Mouse (Mus musculus): ENCODE measurements around the gene Ctla2b. TPM values are rescaled to one million over a fixed set of nuclear protein-coding genes. Genes with fewer than 3 reads are reported as not detected.

The Ctla2b gene
- 24.1 TPM for polyA plus RNA-seq (2015; fragmentation: Illumina TruSeq; extraction: RNeasy Lipid Tissue Mini Kit (QIAGEN cat#74804); ENCODE audit: insufficient read depth, low replicate concordance)

DNA sequence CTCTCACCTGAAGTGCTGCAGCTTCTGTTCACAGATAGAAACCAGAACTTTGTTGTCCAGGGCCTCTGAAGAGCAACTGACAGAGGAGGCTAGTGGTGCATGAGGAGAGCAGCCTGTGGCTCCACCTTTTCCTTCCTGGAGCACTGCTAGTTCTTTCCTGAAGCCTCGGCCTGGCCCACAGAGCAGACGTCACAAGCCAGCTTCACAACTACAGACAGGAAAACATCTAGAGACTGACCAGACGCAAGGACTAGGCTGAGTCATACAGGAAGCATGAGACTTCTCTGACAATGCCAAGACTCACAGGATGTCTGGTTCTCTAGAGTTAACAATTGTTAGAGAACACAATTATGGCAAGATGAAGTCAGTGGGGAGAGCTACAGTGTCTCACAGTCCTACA lies at the start of gene Ctla2b:
Gene Ctla2b (minus strand): TSS at position 120 of the 400 bp plus-strand sequence.

GRCm38 (mm10) chr13:60941884-60942283 lies 44.6 kb upstream of the Ctla2b start, which contains the start of gene Tpbpa:
Gene Tpbpa (minus strand): TSS chr13:60941984.

GRCm38 (mm10) chr13:60936500-60936901 lies 39.3 kb upstream of the Ctla2b start, which contains the start of the genes Gm49391 and Ctla2a:
Gene Gm49391 (minus strand): TSS chr13:60936571.
Gene Ctla2a (minus strand): TSS chr13:60936625.

DNA sequence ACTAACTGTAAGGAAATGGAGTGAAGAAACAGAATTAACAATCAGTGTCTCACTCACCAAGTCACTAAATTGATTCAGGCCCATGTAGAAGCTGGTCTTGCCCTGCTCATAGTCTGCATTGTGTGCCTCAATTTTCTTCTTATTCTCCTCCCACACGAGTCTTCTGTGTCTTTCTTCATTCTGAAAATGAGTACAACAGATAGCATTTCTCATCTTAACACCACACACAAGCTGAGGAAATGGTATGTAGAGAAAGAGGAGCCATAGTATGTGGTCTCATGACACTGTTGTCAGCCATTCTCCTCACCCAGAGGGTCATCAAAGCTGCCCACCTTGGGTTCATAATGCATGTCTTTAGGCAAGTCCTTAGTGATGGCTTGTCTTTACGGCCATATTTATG lies 38.2 kb upstream of the Ctla2b start, which contains the start of gene Gm49393:
Gene Gm49393 (minus strand): TSS at position 101 of the 400 bp plus-strand sequence.

GRCm38 (mm10) chr13:60904780-60905179 lies 7.5 kb upstream of the Ctla2b start, which contains the start of gene Tpbpb:
Gene Tpbpb (minus strand): TSS chr13:60904880.

GRCm38 (mm10) chr13:60896794-60897193 lies 453 bp downstream of the Ctla2b start, which contains the start of gene Gm49392:
Gene Gm49392 (minus strand): TSS chr13:60896894.

DNA sequence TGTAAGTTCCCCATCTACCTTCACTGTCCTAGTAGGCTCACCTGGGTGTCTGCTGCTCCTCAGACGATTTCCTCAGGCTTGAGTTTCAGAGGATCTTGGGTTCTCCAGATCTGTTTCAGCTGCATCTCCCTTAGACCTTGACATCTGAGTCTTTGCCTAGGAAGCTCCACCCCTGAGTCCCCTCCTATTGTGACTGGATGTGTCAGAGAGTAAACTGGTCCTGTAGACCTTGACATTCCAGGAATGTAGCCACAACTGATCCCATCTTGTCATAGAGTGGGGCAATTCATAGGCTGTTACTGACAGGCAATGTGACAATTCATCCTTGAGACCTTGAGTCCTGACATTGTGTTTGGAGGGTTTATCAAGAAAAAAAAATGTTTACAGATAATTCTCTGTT lies 33.0 kb downstream of the Ctla2b start, which contains the start of gene 4930486L24Rik:
Gene 4930486L24Rik (minus strand): TSS at position 195 of the 400 bp plus-strand sequence.

Other genes starting within 250 kb of the Ctla2b start
- not detected for gene BC051665, start 111.1 kb downstream of the Ctla2b start, polyA plus RNA-seq (2015; fragmentation: Illumina TruSeq; extraction: RNeasy Lipid Tissue Mini Kit (QIAGEN cat#74804); ENCODE audit: insufficient read depth, low replicate concordance)
- not detected for gene Ctsll3, start 94.6 kb downstream of the Ctla2b start, polyA plus RNA-seq (2015; fragmentation: Illumina TruSeq; extraction: RNeasy Lipid Tissue Mini Kit (QIAGEN cat#74804); ENCODE audit: insufficient read depth, low replicate concordance)
- gene 4930486L24Rik, start 33.0 kb downstream of the Ctla2b start, polyA plus RNA-seq (2015; fragmentation: Illumina TruSeq; extraction: RNeasy Lipid Tissue Mini Kit (QIAGEN cat#74804); ENCODE audit: insufficient read depth, low replicate concordance) = 9.9 TPM
- not detected for gene Gm49392, start 553 bp downstream of the Ctla2b start, polyA plus RNA-seq (2015; fragmentation: Illumina TruSeq; extraction: RNeasy Lipid Tissue Mini Kit (QIAGEN cat#74804); ENCODE audit: insufficient read depth, low replicate concordance)
- gene Tpbpb, start 7.4 kb upstream of the Ctla2b start, polyA plus RNA-seq (2015; fragmentation: Illumina TruSeq; extraction: RNeasy Lipid Tissue Mini Kit (QIAGEN cat#74804); ENCODE audit: insufficient read depth, low replicate concordance) = not detected
- 4.1 TPM for gene Gm49393, start 38.1 kb upstream of the Ctla2b start, polyA plus RNA-seq (2015; fragmentation: Illumina TruSeq; extraction: RNeasy Lipid Tissue Mini Kit (QIAGEN cat#74804); ENCODE audit: insufficient read depth, low replicate concordance)
- 23.0 TPM for gene Gm49391, start 39.1 kb upstream of the Ctla2b start, polyA plus RNA-seq (2015; fragmentation: Illumina TruSeq; extraction: RNeasy Lipid Tissue Mini Kit (QIAGEN cat#74804); ENCODE audit: insufficient read depth, low replicate concordance)
- 181 TPM for gene Ctla2a, start 39.2 kb upstream of the Ctla2b start, polyA plus RNA-seq (2015; fragmentation: Illumina TruSeq; extraction: RNeasy Lipid Tissue Mini Kit (QIAGEN cat#74804); ENCODE audit: insufficient read depth, low replicate concordance)
- gene Tpbpa, start 44.5 kb upstream of the Ctla2b start, polyA plus RNA-seq (2015; fragmentation: Illumina TruSeq; extraction: RNeasy Lipid Tissue Mini Kit (QIAGEN cat#74804); ENCODE audit: insufficient read depth, low replicate concordance) = not detected
- gene Ctsj, start 108.5 kb upstream of the Ctla2b start, polyA plus RNA-seq (2015; fragmentation: Illumina TruSeq; extraction: RNeasy Lipid Tissue Mini Kit (QIAGEN cat#74804); ENCODE audit: insufficient read depth, low replicate concordance) = not detected
- not detected for gene Ctsq, start 143.2 kb upstream of the Ctla2b start, polyA plus RNA-seq (2015; fragmentation: Illumina TruSeq; extraction: RNeasy Lipid Tissue Mini Kit (QIAGEN cat#74804); ENCODE audit: insufficient read depth, low replicate concordance)

Measured in spleen, adult 10 weeks (tissue).